Mouse (Mus musculus) small intestine, adult 2 months (tissue): ENCODE data around the gene Cacng2.

Experiments
- CTCF ChIP-seq: fragments of 200-500 bp; IDR thresholded peaks from 2 replicates; pipeline ENCODE4 v1.5.1; 2012; ENCODE audit warnings: low read depth, mild to moderate bottlenecking, control low read depth, inconsistent platforms, low read length, moderate library complexity, mixed read lengths; ENCODE audit not compliant: insufficient replicate concordance, insufficient read length; ENCODE audit errors: extremely low read depth
- POLR2A ChIP-seq: fragments of 200-500 bp; IDR thresholded peaks from 2 replicates; pipeline ENCODE4 v1.6.1; 2012; ENCODE audit warnings: low read depth, mild to moderate bottlenecking, control low read depth, inconsistent platforms, low read length, moderate library complexity

GRCm38 (mm10) chr15:78081384-78081783 is 38.4 kb downstream of the Cacng2 start:
- no peak for TF ChIP-seq POLR2A
- no peak for TF ChIP-seq CTCF
